Mouse (Mus musculus): ENCODE measurements at regions not wholly inside any gene's neighbourhood (a gene's known extent, or its start where the extent isn't known, plus 50 kb on each side); places are given as distances from the start of the nearest gene placed in this dataset.

GRCm38 (mm10) chr1:92325281-92325680 lies 129.8 kb upstream of the Hdac4 start:
- TF ChIP-seq POLR2A (IDR thresholded peaks at IDR 0.05; ENCODE audit: extremely low read depth, insufficient read depth, low read length) (no peak), CTCF (IDR thresholded peaks at IDR 0.05; ENCODE audit: low read depth, low read length) (no peak)
- no peak overlapping the region for H3K27ac ChIP-seq (replicated peaks; ENCODE audit: insufficient read depth, low read depth, low read length)
- H3K36me3 ChIP-seq (ENCODE audit: control insufficient read depth, insufficient read depth, low read length): no peaks in the 10 kb centered on the region
- H3K9ac ChIP-seq (ENCODE audit: low read depth, low read length): no peak overlapping the region
- 78% methylated on average over 7 of the region's 7 CpGs for WGBS
- no peaks in the 10 kb centered on the region for H3K27me3 ChIP-seq (ENCODE audit: control insufficient read depth, insufficient read depth, low read length)
- H3K4me1 ChIP-seq (ENCODE audit: control insufficient read depth, insufficient read depth, low read length): no peaks in the 10 kb centered on the region
- no peaks in the 10 kb centered on the region for H3K79me2 ChIP-seq (ENCODE audit: control insufficient read depth, insufficient read depth, low read length)
- no peak overlapping the region for H3K4me3 ChIP-seq (ENCODE audit: insufficient read depth, low read depth, low read length)
- DNase-seq (ENCODE audit: extremely low read depth, low read depth, low spot score): no peak

- Histone ChIP-seq H3K79me2 (ENCODE audit: control insufficient read depth, insufficient read depth, low read length) (no peaks in the 10 kb centered on the region), H3K36me3 (ENCODE audit: control insufficient read depth, insufficient read depth, low read length) (no peaks in the 10 kb centered on the region), H3K4me3 (ENCODE audit: insufficient read depth, low read depth, low read length) (no peak overlapping the region), H3K9ac (ENCODE audit: low read depth, low read length) (no peak overlapping the region), H3K27me3 (ENCODE audit: control insufficient read depth, insufficient read depth, low read length) (no peaks in the 10 kb centered on the region), H3K4me1 (ENCODE audit: control insufficient read depth, insufficient read depth, low read length) (no peaks in the 10 kb centered on the region), H3K27ac (replicated peaks; ENCODE audit: insufficient read depth, low read depth, low read length) (no peak overlapping the region)
- TF ChIP-seq CTCF (IDR thresholded peaks at IDR 0.05; ENCODE audit: low read depth, low read length) (no peak), POLR2A (IDR thresholded peaks at IDR 0.05; ENCODE audit: extremely low read depth, insufficient read depth, low read length) (no peak)
- WGBS: 69% methylated on average over 14 of the region's 14 CpGs
- DNase-seq (ENCODE audit: extremely low read depth, low read depth, low spot score): no peak
Measured at GRCm38 (mm10) chr1:92324091-92324950, 128.8 kb upstream of the Hdac4 start.

DNA sequence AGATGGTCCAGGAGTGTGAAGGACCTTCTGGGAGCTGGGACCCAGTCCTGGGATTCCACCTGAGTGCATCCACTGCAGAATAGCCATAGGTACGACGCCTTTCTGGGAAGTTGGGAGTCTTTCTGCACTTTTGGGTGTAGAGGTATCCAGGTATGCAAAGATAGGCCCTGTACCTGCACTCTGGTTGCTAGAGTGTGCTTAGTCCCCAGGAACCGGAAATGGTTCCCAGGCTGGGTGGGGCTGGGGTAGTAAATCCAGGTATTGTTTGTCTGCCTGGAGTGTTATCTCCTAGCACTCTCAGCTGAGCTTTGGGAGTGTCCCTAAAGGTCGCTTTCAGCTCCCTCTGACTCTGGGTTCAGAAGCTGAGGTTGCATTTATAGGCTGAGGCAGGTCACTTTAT lies 121.6 kb upstream of the Hdac4 start:
- H3K27ac ChIP-seq (replicated peaks; ENCODE audit: insufficient read depth, low read depth, low read length): no peak overlapping the region
- no peak overlapping the region for H3K4me3 ChIP-seq (ENCODE audit: insufficient read depth, low read depth, low read length)
- peaks cover 2% of the 10 kb centered on the region; the same call in 1 of the 2 replicates for H3K27me3 ChIP-seq (ENCODE audit: control insufficient read depth, insufficient read depth, low read length)
- no peaks in the 10 kb centered on the region for H3K79me2 ChIP-seq (ENCODE audit: control insufficient read depth, insufficient read depth, low read length)
- no peak for DNase-seq (ENCODE audit: extremely low read depth, low read depth, low spot score)
- H3K36me3 ChIP-seq (ENCODE audit: control insufficient read depth, insufficient read depth, low read length): no peaks in the 10 kb centered on the region
- H3K9ac ChIP-seq (ENCODE audit: low read depth, low read length): no peak overlapping the region
- TF ChIP-seq POLR2A (IDR thresholded peaks at IDR 0.05; ENCODE audit: extremely low read depth, insufficient read depth, low read length): no peak
- TF ChIP-seq CTCF (IDR thresholded peaks at IDR 0.05; ENCODE audit: low read depth, low read length): no peak
- no peaks in the 10 kb centered on the region for H3K4me1 ChIP-seq (ENCODE audit: control insufficient read depth, insufficient read depth, low read length)
- WGBS: 72% methylated on average over 4 of the region's 4 CpGs

DNA sequence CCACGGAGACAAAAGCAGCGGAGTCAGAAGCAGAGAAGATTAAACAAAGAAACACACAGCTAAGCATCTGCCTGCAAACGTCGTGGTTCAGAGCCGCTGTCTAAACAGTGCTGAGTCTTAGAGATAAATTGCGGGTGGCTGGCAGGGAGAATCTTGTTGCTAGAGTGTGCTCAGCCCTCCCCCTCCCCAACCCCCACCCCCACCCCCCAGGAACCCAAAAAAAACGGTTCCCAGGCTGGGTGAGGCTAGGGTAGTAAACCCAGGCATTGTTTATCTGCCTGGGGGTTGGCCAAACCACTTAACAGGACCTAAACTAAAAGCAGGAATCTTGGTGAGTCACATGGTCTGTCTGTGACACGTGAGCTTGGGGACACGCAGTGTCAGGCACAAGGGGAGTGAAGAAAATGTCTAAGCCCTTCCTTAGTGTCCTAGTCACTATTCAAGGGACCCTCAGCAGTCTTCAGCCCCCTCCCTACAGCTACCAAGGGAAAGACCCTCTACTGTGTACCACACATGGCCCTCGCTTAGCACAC lies 120.8 kb upstream of the Hdac4 start:
- no peak for DNase-seq (ENCODE audit: extremely low read depth, low read depth, low spot score)
- Histone ChIP-seq H3K36me3 (ENCODE audit: control insufficient read depth, insufficient read depth, low read length) (no peaks in the 10 kb centered on the region), H3K79me2 (ENCODE audit: control insufficient read depth, insufficient read depth, low read length) (no peaks in the 10 kb centered on the region), H3K27me3 (ENCODE audit: control insufficient read depth, insufficient read depth, low read length) (peaks cover 2% of the 10 kb centered on the region; the same call in 1 of the 2 replicates), H3K27ac (replicated peaks; ENCODE audit: insufficient read depth, low read depth, low read length) (no peak overlapping the region), H3K4me1 (ENCODE audit: control insufficient read depth, insufficient read depth, low read length) (no peaks in the 10 kb centered on the region), H3K4me3 (ENCODE audit: insufficient read depth, low read depth, low read length) (no peak overlapping the region), H3K9ac (ENCODE audit: low read depth, low read length) (no peak overlapping the region)
- no peak for TF ChIP-seq CTCF (IDR thresholded peaks at IDR 0.05; ENCODE audit: low read depth, low read length)
- WGBS: 17% methylated on average over 10 of the region's 10 CpGs

DNA sequence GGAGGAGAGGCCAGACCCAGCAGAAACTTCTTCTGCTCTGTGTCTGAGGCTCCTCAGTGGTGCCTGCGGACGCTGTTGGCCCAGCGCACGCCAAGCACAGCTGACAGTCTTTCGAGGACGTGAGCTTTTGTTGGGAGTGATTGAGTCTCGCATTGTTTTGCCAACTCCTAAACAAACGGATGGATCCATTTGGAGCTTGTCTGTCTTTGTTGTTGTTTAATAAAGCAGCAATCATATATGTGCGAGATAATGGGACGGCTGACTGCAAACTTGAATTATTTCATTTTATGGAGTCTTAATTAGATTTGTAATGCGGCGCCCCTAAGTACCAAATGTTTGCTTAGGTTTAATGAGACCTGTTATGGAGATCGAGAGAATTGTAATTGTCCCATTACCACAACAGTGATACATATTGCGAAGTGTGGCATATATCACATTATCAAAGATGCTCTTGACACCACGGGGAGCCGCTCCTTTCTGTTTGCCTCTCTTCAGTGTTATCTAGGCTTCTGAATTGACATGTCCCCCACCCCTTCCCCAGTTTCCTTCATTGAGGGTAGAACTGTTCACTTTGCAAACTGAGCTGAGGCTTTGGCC lies 117.6 kb upstream of the Hdac4 start:
- Histone ChIP-seq H3K9ac (ENCODE audit: low read depth, low read length) (no peak overlapping the region), H3K36me3 (ENCODE audit: control insufficient read depth, insufficient read depth, low read length) (no peaks in the 10 kb centered on the region), H3K4me3 (ENCODE audit: insufficient read depth, low read depth, low read length) (no peak overlapping the region), H3K4me1 (ENCODE audit: control insufficient read depth, insufficient read depth, low read length) (no peaks in the 10 kb centered on the region), H3K79me2 (ENCODE audit: control insufficient read depth, insufficient read depth, low read length) (no peaks in the 10 kb centered on the region), H3K27ac (replicated peaks; ENCODE audit: insufficient read depth, low read depth, low read length) (no peak overlapping the region), H3K27me3 (ENCODE audit: control insufficient read depth, insufficient read depth, low read length) (peaks cover 2% of the 10 kb centered on the region; the same call in 1 of the 2 replicates)
- TF ChIP-seq CTCF (IDR thresholded peaks at IDR 0.05; ENCODE audit: low read depth, low read length) (no peak), POLR2A (IDR thresholded peaks at IDR 0.05; ENCODE audit: extremely low read depth, insufficient read depth, low read length) (no peak)
- 77% methylated on average over 16 of the region's 16 CpGs for WGBS
- no peak for DNase-seq (ENCODE audit: extremely low read depth, low read depth, low spot score)

GRCm38 (mm10) chr1:92309883-92310282 lies 114.4 kb upstream of the Hdac4 start:
- WGBS: 82% methylated on average over 2 of the region's 2 CpGs
- H3K4me1 ChIP-seq (ENCODE audit: control insufficient read depth, insufficient read depth, low read length): no peaks in the 10 kb centered on the region
- no peak for DNase-seq (ENCODE audit: extremely low read depth, low read depth, low spot score)

More at GRCm38 (mm10) chr1:92309883-92310282, 114.4 kb upstream of the Hdac4 start:
- Histone ChIP-seq H3K4me3 (ENCODE audit: insufficient read depth, low read depth, low read length) (no peak overlapping the region), H3K9ac (ENCODE audit: low read depth, low read length) (no peak overlapping the region), H3K27ac (replicated peaks; ENCODE audit: insufficient read depth, low read depth, low read length) (no peak overlapping the region), H3K79me2 (ENCODE audit: control insufficient read depth, insufficient read depth, low read length) (no peaks in the 10 kb centered on the region), H3K27me3 (ENCODE audit: control insufficient read depth, insufficient read depth, low read length) (0 out of 2 replicates have a peak, but pooled peaks cover 2% of the 10 kb centered on the region), H3K36me3 (ENCODE audit: control insufficient read depth, insufficient read depth, low read length) (no peaks in the 10 kb centered on the region)
- TF ChIP-seq CTCF (IDR thresholded peaks at IDR 0.05; ENCODE audit: low read depth, low read length) (no peak), POLR2A (IDR thresholded peaks at IDR 0.05; ENCODE audit: extremely low read depth, insufficient read depth, low read length) (no peak)

All from liver, adult 2 months (tissue).